Mouse (Mus musculus) granulocyte monocyte progenitor cell, adult 5-6 weeks (primary cell): ENCODE measurements at regions not wholly inside any gene's neighbourhood (a gene's known extent, or its start where the extent isn't known, plus 50 kb on each side); places are given as distances from the start of the nearest gene placed in this dataset.
A peak's percentile ranks its signal among the peaks of the same experiment; 100 is the strongest.

Source experiments
- ATAC-seq: replicated peaks from 2 replicates; pipeline ENCODE4 v1.8.0; 2016; ENCODE audit warnings: mild to moderate bottlenecking, moderate TSS enrichment, inconsistent platforms; ENCODE audit not compliant: poor library complexity, severe bottlenecking

GRCm38 (mm10) chr15:59205091-59205490 is 316.0 kb downstream of the Gm49356 start:
- ATAC-seq, result no peak

- no peak for ATAC-seq
Measured at GRCm38 (mm10) chr15:59205544-59205943, 316.4 kb downstream of the Gm49356 start.

GRCm38 (mm10) chr15:59206636-59207035 is 317.5 kb downstream of the Gm49356 start:
- ATAC-seq, result no peak

GRCm38 (mm10) chr15:59207976-59208375 is 318.9 kb downstream of the Gm49356 start:
- ATAC-seq, result no peak

GRCm38 (mm10) chr15:59212362-59212761 is 323.3 kb downstream of the Gm49356 start:
- no peak for ATAC-seq

- ATAC-seq, result no peak
Measured at GRCm38 (mm10) chr15:59214096-59214495, 325.0 kb downstream of the Gm49356 start.

GRCm38 (mm10) chr15:59215239-59215638 is 326.1 kb downstream of the Gm49356 start:
- no peak for ATAC-seq

- ATAC-seq, result no peak
Measured at GRCm38 (mm10) chr15:59217481-59217880, 328.4 kb downstream of the Gm49356 start.

GRCm38 (mm10) chr15:59218916-59219315 is 329.8 kb downstream of the Gm49356 start:
- no peak for ATAC-seq

- ATAC-seq, result peak; percentile 73
Measured at GRCm38 (mm10) chr15:59225637-59226036, 336.5 kb downstream of the Gm49356 start.

- ATAC-seq, result no peak
Measured at GRCm38 (mm10) chr15:59227293-59227692, 338.2 kb downstream of the Gm49356 start.

GRCm38 (mm10) chr15:59230536-59230935 is 341.4 kb downstream of the Gm49356 start:
- no peak for ATAC-seq

GRCm38 (mm10) chr15:59231703-59232102 is 342.6 kb downstream of the Gm49356 start:
- no peak for ATAC-seq

GRCm38 (mm10) chr15:59232290-59232689 is 343.2 kb downstream of the Gm49356 start:
- ATAC-seq, result no peak

GRCm38 (mm10) chr15:59237446-59238161 is 348.5 kb downstream of the Gm49356 start:
- no peak for ATAC-seq

GRCm38 (mm10) chr15:59241752-59242151 is 352.7 kb downstream of the Gm49356 start:
- ATAC-seq, result no peak

- ATAC-seq, result no peak
Measured at GRCm38 (mm10) chr15:59245927-59246649, 357.0 kb downstream of the Gm49356 start.

GRCm38 (mm10) chr15:59248477-59249260 is 359.6 kb downstream of the Gm49356 start:
- ATAC-seq, result no peak

GRCm38 (mm10) chr15:59261380-59261779 is 372.3 kb downstream of the Gm49356 start:
- ATAC-seq, result no peak

- no peak for ATAC-seq
Measured at GRCm38 (mm10) chr15:59262380-59262779, 373.3 kb downstream of the Gm49356 start.
